Mouse (Mus musculus) hindbrain, embryonic 16.5 days (tissue): ENCODE measurements around the gene Nfya. TPM values are rescaled to one million over a fixed set of nuclear protein-coding genes. Genes with fewer than 3 reads are reported as not detected.

Experiments
- ATAC-seq: fragments of 200-750 bp; cut with Nextera tagmentation; 2 replicates; pipeline ENCODE4 v1.8.0; 2017; ENCODE audit warnings: moderate TSS enrichment, moderate library complexity
- H3K27ac ChIP-seq: fragments of 300-500 bp; sonication (generic); 2 replicates; pipeline ENCODE4 v1.5.1; 2014; ENCODE audit warnings: low read depth, mild to moderate bottlenecking, control low read depth, low read length, moderate library complexity
- H3K27me3 ChIP-seq: fragments of 300-500 bp; sonication (generic); replicated peaks from 2 replicates; pipeline ENCODE4 v1.6.1; 2014; ENCODE audit warnings: low read length; ENCODE audit not compliant: control insufficient read depth, insufficient read depth
- H3K36me3 ChIP-seq: fragments of 300-500 bp; sonication (generic); 2 replicates; pipeline ENCODE4 v1.6.1; 2014; ENCODE audit warnings: mild to moderate bottlenecking, low read length, moderate library complexity, mixed read lengths; ENCODE audit not compliant: control insufficient read depth, insufficient read depth
- H3K4me1 ChIP-seq: fragments of 300-500 bp; sonication (generic); 2 replicates; pipeline ENCODE4 v1.6.1; 2014; ENCODE audit warnings: low read depth, low read length; ENCODE audit not compliant: control insufficient read depth, insufficient read depth
- H3K4me2 ChIP-seq: fragments of 300-500 bp; sonication (generic); 2 replicates; pipeline ENCODE4 v1.6.1; 2014; ENCODE audit warnings: mild to moderate bottlenecking, low read length, control low read depth, moderate library complexity
- H3K4me3 ChIP-seq: fragments of 300-500 bp; sonication (generic); 2 replicates; pipeline ENCODE4 v1.5.1; 2014; ENCODE audit warnings: mild to moderate bottlenecking, low read length, control low read depth, moderate library complexity
- H3K9ac ChIP-seq: fragments of 300-500 bp; sonication (generic); 2 replicates; pipeline ENCODE4 v1.6.1; 2014; ENCODE audit warnings: low read depth, mild to moderate bottlenecking, control low read depth, low read length, moderate library complexity
- H3K9me3 ChIP-seq: fragments of 300-500 bp; sonication (generic); 2 replicates; pipeline ENCODE4 v1.6.1; 2014; ENCODE audit warnings: mild to moderate bottlenecking, low read length, moderate library complexity; ENCODE audit not compliant: control insufficient read depth
- WGBS: fragments of 180-500 bp; shearing (Covaris S2); extraction: QIAGEN DNeasy Blood & Tissue Kit; methylation state at CpG from one replicate; pipeline ENCODE4 v1.1.7; 2014; 5-methylcytosine and 5-hydroxymethylcytosine counted together
- polyA plus RNA-seq: library from polyadenylated mRNA; unstranded; fragments of >200 nt; fragmentation: Nextera tagmentation; extraction: Ambion mirVana; gene quantifications from 2 replicates; pipeline ENCODE4 v1.2.1, GENCODE M21; 2015

The Nfya gene
- polyA plus RNA-seq, 1 experiment from 2014 or later: 8.9 TPM

DNA sequence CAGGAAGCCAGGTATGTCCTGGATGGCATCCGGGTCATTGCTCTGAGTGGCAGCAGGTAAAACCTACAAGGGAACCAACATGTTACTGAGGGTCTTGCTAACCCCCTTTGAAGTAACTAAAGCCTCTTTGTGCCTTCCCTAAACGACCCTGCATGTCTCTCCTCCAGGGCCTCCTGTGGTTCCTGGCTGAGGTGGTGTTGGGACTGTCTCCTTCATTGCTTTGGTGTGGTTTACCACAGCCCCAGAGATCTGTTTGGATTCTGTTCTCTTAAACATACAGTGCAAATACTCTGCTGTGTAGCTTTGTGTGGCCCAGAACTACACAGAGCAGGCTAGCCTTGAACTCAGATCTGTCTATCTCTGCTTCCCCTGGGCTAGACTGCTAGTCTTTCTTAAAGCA is 9.9 kb upstream of the Nfya start:
- Histone ChIP-seq H3K4me2 (no peak overlapping the region), H3K9ac (no peak overlapping the region), H3K4me1 (no peaks in the 10 kb centered on the region), H3K9me3 (no peaks in the 10 kb centered on the region), H3K4me3 (no peak overlapping the region), H3K36me3 (no peaks in the 10 kb centered on the region), H3K27me3 (no peaks in the 10 kb centered on the region), H3K27ac (no peak overlapping the region)
- 71% methylated on average over 2 of the region's 2 CpGs for WGBS
- ATAC-seq: no peak

DNA sequence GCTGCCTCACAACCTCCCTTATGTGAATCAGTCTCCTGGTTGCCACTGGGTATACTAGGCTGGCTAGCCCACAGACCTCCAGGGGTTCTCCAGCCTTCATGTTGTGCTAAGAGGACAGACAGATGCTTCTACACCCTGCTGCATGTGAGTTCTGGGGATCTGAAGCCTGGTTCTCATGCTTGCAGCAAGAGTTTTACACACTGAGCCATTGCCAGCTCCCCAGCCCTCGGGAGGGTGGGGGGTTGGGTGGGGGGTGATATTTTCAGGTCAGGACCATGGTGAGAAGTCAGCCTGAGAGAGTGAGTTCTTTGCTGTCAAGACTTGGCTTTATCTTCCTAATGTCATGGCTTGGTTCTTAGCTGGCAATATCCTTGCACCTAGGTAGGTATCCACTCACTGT is 9.1 kb upstream of the Nfya start:
- 100% methylated on average over 1 of the region's 1 CpGs for WGBS
- Histone ChIP-seq H3K27ac (no peak overlapping the region), H3K9me3 (no peaks in the 10 kb centered on the region), H3K27me3 (no peaks in the 10 kb centered on the region), H3K36me3 (no peaks in the 10 kb centered on the region), H3K4me1 (no peaks in the 10 kb centered on the region), H3K4me2 (no peak overlapping the region), H3K4me3 (no peak overlapping the region), H3K9ac (no peak overlapping the region)
- no peak for ATAC-seq

- Histone ChIP-seq H3K4me3 (no peak overlapping the region), H3K4me2 (no peak overlapping the region), H3K9ac (no peak overlapping the region), H3K4me1 (no peaks in the 10 kb centered on the region), H3K27ac (no peak overlapping the region), H3K27me3 (no peaks in the 10 kb centered on the region), H3K36me3 (no peaks in the 10 kb centered on the region), H3K9me3 (no peaks in the 10 kb centered on the region)
- no peak for ATAC-seq
- 87% methylated on average over 7 of the region's 7 CpGs for whole genome bisulfite sequencing
Measured at GRCm38 (mm10) chr17:48418174-48418573, 8.5 kb upstream of the Nfya start.

DNA sequence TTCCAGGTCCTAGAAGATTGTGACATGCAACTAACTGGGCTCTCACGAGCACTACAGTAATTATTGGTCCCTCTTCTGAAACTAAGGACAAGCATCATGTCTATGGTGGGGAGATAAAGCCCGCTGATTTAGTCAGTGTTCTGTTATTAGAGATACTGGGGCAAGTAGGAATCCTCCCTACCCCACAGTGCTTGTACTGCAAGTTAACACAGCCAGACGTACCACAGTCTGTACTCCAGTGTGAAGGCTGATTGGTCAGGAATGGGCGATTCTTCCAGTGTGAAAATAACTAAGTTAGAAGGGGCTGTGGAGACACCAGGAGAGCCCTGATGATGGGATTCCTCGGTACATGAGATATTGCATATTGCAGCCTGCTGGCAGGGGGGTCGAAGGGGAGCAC is 7.8 kb upstream of the Nfya start:
- Histone ChIP-seq H3K9ac (no peak overlapping the region), H3K9me3 (no peaks in the 10 kb centered on the region), H3K4me1 (no peaks in the 10 kb centered on the region), H3K4me2 (no peak overlapping the region), H3K27ac (no peak overlapping the region), H3K36me3 (no peaks in the 10 kb centered on the region), H3K4me3 (no peak overlapping the region), H3K27me3 (no peaks in the 10 kb centered on the region)
- WGBS: 95% methylated on average over 6 of the region's 6 CpGs
- no peak for ATAC-seq

DNA sequence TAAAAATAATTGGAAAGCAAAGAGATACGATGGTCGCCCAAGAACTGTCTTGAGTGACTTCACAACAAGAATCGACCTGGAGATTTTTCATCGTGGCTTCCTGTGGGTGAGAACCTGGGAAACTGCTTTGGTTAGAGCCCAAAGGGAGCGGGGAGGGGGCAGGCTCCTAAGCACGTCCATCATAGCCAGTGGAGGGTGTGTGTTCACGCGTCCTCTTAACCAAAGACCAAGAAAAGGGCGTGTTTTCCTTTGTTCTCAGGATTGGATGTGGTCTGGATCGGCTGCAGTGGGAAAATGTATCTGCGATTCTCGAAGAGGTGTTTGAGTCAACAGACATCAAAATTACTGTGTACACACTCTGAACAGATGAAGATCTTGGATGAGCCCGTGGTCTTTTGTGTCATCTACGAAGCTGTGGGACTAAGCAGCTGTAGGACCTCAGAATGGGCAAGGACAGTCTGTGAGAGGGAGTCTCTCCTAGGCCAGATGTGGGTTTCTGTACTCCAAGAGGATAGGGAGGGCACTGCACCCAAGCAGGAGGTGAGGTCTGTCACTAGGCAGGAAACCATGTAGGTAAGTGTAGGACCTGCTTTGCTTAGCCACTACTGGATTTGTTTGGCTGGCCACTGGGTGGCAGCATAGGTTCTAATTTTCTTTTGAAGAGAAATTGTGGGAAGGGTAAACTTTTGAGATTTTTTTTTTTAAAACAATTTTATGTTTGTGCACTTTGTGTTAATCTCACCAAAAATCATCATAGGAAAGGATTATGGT is 6.9 kb upstream of the Nfya start:
- peak; percentile 72 for ATAC-seq
- Histone ChIP-seq H3K36me3 (no peaks in the 10 kb centered on the region), H3K9ac (no peak overlapping the region), H3K27me3 (no peaks in the 10 kb centered on the region), H3K4me3 (no peak overlapping the region), H3K27ac (no peak overlapping the region), H3K9me3 (no peaks in the 10 kb centered on the region), H3K4me1 (no peaks in the 10 kb centered on the region), H3K4me2 (no peak overlapping the region)
- WGBS: 88% methylated on average over 14 of the region's 14 CpGs

- 77% methylated on average over 7 of the region's 7 CpGs for WGBS
- Histone ChIP-seq H3K9me3 (no peaks in the 10 kb centered on the region), H3K4me3 (no peak overlapping the region), H3K9ac (no peak overlapping the region), H3K27me3 (no peaks in the 10 kb centered on the region), H3K4me2 (no peak overlapping the region), H3K36me3 (no peaks in the 10 kb centered on the region), H3K27ac (no peak overlapping the region), H3K4me1 (peaks cover 5% of the 10 kb centered on the region)
- no peak for ATAC-seq
Measured at GRCm38 (mm10) chr17:48416011-48416410, 6.3 kb upstream of the Nfya start.

GRCm38 (mm10) chr17:48411241-48411640 is 1.5 kb upstream of the Nfya start:
- H3K27ac ChIP-seq: peak overlapping the region; percentile 95; the same call in 1 of the 2 replicates
- H3K36me3 ChIP-seq: no peaks in the 10 kb centered on the region
- H3K27me3 ChIP-seq: no peaks in the 10 kb centered on the region
- no peaks in the 10 kb centered on the region for H3K9me3 ChIP-seq
- peak overlapping the region; percentile 83 for H3K4me2 ChIP-seq
- no peak for ATAC-seq
- WGBS: 48% methylated on average over 8 of the region's 8 CpGs
- peaks cover 16% of the 10 kb centered on the region for H3K4me1 ChIP-seq
- peak overlapping the region; percentile 67 for H3K4me3 ChIP-seq
- peak overlapping the region; percentile 78; the same call in 1 of the 2 replicates for H3K9ac ChIP-seq

GRCm38 (mm10) chr17:48410299-48410785 is 636 bp upstream of the Nfya start:
- ATAC-seq: peak; percentile 21
- Histone ChIP-seq H3K4me3 (peak overlapping the region; percentile 67), H3K36me3 (no peaks in the 10 kb centered on the region), H3K9me3 (no peaks in the 10 kb centered on the region), H3K27me3 (no peaks in the 10 kb centered on the region), H3K9ac (peak overlapping the region; percentile 78), H3K4me1 (peaks cover 16% of the 10 kb centered on the region), H3K4me2 (peak overlapping the region; percentile 83), H3K27ac (peak overlapping the region; percentile 95)
- WGBS: 0% methylated on average over 13 of the region's 13 CpGs

- H3K27ac ChIP-seq: peak overlapping the region; percentile 96
- H3K4me1 ChIP-seq: peaks cover 16% of the 10 kb centered on the region
- peak overlapping the region; percentile 64 for H3K4me2 ChIP-seq
- peak; percentile 41 for ATAC-seq
- peak overlapping the region; percentile 91 for H3K9ac ChIP-seq
- H3K27me3 ChIP-seq: no peaks in the 10 kb centered on the region
- H3K36me3 ChIP-seq: no peaks in the 10 kb centered on the region
- H3K9me3 ChIP-seq: no peaks in the 10 kb centered on the region
- H3K4me3 ChIP-seq: peak overlapping the region; percentile 67
- 0% methylated on average over 29 of the region's 47 CpGs for WGBS
Measured at GRCm38 (mm10) chr17:48408526-48409291, 997 bp downstream of the Nfya start.
